Mouse (Mus musculus) spleen, adult 2 months (tissue): Measurements from ENCODE around the gene Maml3.

Experiments
- CTCF ChIP-seq: fragments of 200-500 bp; IDR thresholded peaks from 2 replicates; pipeline ENCODE4 v1.5.1; 2011; ENCODE audit warnings: mild to moderate bottlenecking, inconsistent platforms; ENCODE audit not compliant: insufficient read depth, insufficient read length, insufficient replicate concordance; ENCODE audit errors: extremely low read depth
- POLR2A ChIP-seq: fragments of 200-500 bp; IDR thresholded peaks from 2 replicates; pipeline ENCODE4 v1.6.1; 2011; ENCODE audit warnings: low read depth, low read length, inconsistent platforms

- TF ChIP-seq POLR2A (no peak), CTCF (no peak)
Observed at GRCm38 (mm10) chr3:52071996-52072395, 32.9 kb downstream of the Maml3 start.
